Mouse (Mus musculus) thymus, adult 2 months (tissue): ENCODE measurements around the gene Rusc2. TPM values are rescaled to one million over a fixed set of nuclear protein-coding genes. Genes with fewer than 3 reads are reported as not detected.

Experiments used
- DNase-seq: peaks from one replicate; pipeline ENCODE4 v3.0.0; 2021
- H3K27ac ChIP-seq: fragments of 200-500 bp; 2 replicates; pipeline ENCODE4 v1.5.1; 2012; ENCODE audit warnings: low read length, control low read depth; ENCODE audit not compliant: control insufficient read depth, insufficient read depth
- H3K27me3 ChIP-seq: fragments of 200-500 bp; 2 replicates; pipeline ENCODE4 v1.6.1; 2012; ENCODE audit warnings: mild to moderate bottlenecking, low read length, moderate library complexity, mixed read lengths; ENCODE audit not compliant: control insufficient read depth, insufficient read depth
- H3K36me3 ChIP-seq: fragments of 200-500 bp; 2 replicates; pipeline ENCODE4 v1.6.1; 2012; ENCODE audit warnings: mild to moderate bottlenecking, low read length, moderate library complexity; ENCODE audit not compliant: control insufficient read depth, insufficient read depth
- H3K4me1 ChIP-seq: fragments of 200-500 bp; replicated peaks from 2 replicates; pipeline ENCODE4 v1.6.1; 2012; ENCODE audit warnings: low read length; ENCODE audit not compliant: control insufficient read depth, insufficient read depth
- H3K4me3 ChIP-seq: fragments of 200-500 bp; 2 replicates; pipeline ENCODE4 v1.5.1; 2012; ENCODE audit warnings: mild to moderate bottlenecking, low read length, control low read depth, moderate library complexity; ENCODE audit not compliant: control insufficient read depth, insufficient read depth
- CTCF ChIP-seq: fragments of 200-500 bp; IDR thresholded peaks from 2 replicates; pipeline ENCODE4 v1.5.1; 2012; ENCODE audit warnings: mild to moderate bottlenecking, control low read depth, low read length, moderate library complexity, borderline replicate concordance; ENCODE audit not compliant: control insufficient read depth, poor library complexity, insufficient read depth; ENCODE audit errors: extremely low read depth
- POLR2A ChIP-seq: fragments of 200-500 bp; IDR thresholded peaks from 2 replicates; pipeline ENCODE4 v1.6.1; 2012; ENCODE audit warnings: mild to moderate bottlenecking, low read length, control low read depth, moderate library complexity; ENCODE audit not compliant: control insufficient read depth, poor library complexity, insufficient read depth; ENCODE audit errors: extremely low read depth
- WGBS: fragments of 180-500 bp; shearing (Covaris S2); methylation state at CpG from one replicate; pipeline ENCODE4 v1.1.7; 2018; 5-methylcytosine and 5-hydroxymethylcytosine counted together
- polyA plus RNA-seq: library from polyadenylated mRNA; depleted of rRNA; stranded (reverse); fragments of >200 nt; gene quantifications from 2 replicates; pipeline ENCODE4 v1.2.3, GENCODE M21; 2012

Rusc2 gene
- polyA plus RNA-seq, 1 experiment = 4.2 TPM

DNA sequence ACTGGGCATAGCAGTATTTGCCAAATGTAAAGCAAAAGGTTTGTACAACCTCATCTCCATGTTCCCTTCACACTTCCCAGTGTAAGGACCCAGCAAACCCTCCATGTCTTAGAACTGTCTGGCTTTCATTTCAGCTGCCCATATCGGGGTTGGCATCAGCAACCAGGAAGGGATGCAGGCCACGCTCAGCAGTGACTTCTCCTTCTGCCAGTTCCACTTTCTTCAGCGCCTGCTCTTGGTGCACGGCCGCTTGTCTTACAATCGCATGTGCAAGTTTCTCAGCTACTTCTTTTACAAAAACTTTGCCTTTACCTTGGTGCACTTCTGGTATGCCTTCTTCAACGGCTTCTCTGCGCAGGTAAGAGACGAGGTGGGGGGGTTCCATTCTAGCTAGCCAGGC is 14.0 kb upstream of the Rusc2 start:
- TF ChIP-seq CTCF (no peak), POLR2A (no peak)
- no peaks in the 10 kb centered on the region for H3K4me1 ChIP-seq
- WGBS = 34% methylated on average over 9 of the region's 9 CpGs
- H3K27ac ChIP-seq = no peak overlapping the region
- DNase-seq = no peak
- H3K4me3 ChIP-seq = no peak overlapping the region
- H3K36me3 ChIP-seq = no peaks in the 10 kb centered on the region
- no peaks in the 10 kb centered on the region for H3K27me3 ChIP-seq

DNA sequence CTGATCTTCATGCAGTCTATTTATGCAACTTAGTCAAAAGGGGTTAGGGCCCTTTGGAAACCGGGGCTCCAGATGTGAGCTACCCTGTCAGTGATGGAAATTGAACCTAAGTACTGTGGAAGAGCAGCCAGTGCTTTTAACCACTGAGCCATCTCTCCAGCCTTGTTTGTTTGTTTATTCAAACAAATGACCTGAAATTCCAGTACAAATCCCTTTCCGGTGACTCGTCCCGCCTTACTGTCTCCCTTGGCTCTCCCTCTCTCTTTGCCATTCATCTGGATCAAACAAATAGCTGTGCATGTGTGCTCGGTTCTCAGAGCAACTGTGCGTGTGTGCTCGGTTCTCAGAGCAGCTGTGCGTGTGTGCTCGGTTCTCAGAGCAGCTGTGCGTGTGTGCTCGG is 10.4 kb upstream of the Rusc2 start:
- no peak for DNase-seq
- no peaks in the 10 kb centered on the region for H3K27me3 ChIP-seq
- H3K27ac ChIP-seq = no peak overlapping the region
- H3K4me1 ChIP-seq = no peaks in the 10 kb centered on the region
- H3K36me3 ChIP-seq = no peaks in the 10 kb centered on the region
- H3K4me3 ChIP-seq = no peak overlapping the region
- 86% methylated on average over 11 of the region's 11 CpGs for WGBS
- TF ChIP-seq POLR2A (no peak), CTCF (no peak)

DNA sequence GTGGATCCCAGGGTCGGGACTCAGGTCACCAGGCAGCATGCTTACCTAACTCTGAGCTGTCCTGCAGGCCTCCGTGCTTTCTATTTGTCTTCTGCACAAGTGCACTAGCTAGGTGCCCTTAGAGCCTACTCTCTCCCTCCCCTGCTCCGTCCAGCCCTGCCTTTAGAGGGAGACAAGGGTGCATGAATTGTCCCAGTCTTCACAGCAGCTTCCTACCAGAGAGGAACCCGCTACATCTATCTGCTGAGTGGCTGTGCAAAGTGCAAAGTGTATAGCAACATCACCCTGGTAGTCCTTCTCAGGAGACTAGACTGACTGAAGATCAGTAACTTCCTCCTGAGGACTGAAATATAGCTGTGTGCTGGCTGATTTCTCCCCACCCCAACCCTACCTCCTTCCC is 9.6 kb upstream of the Rusc2 start:
- no peak overlapping the region for H3K4me3 ChIP-seq
- no peak for DNase-seq
- H3K27ac ChIP-seq = no peak overlapping the region
- H3K27me3 ChIP-seq = no peaks in the 10 kb centered on the region
- H3K36me3 ChIP-seq = no peaks in the 10 kb centered on the region
- TF ChIP-seq POLR2A (no peak), CTCF (no peak)
- 74% methylated on average over 4 of the region's 4 CpGs for WGBS
- H3K4me1 ChIP-seq = no peaks in the 10 kb centered on the region

DNA sequence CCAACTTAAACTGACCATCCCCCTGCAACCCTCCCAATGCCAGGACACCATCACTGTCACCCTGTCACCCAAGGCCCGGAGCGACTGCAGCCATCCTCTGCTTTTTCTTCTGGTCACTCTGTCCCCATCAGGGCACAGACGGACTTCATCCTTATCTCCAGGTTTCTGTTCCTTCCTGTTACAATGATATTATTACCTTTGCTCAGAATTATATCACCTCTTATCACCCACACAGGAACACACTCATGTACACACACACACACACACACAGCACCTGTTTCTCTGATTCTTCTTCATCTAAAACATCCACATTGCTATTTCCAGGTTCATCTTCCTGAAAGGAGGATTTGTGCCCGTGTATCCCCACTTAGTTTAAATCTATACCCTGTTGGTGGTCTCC is 7.5 kb upstream of the Rusc2 start:
- no peak for DNase-seq
- Histone ChIP-seq H3K27me3 (no peaks in the 10 kb centered on the region), H3K4me1 (no peaks in the 10 kb centered on the region), H3K27ac (no peak overlapping the region), H3K4me3 (no peak overlapping the region), H3K36me3 (no peaks in the 10 kb centered on the region)
- no peak for TF ChIP-seq CTCF
- 85% methylated on average over 4 of the region's 4 CpGs for WGBS

GRCm38 (mm10) chr4:43379601-43380000 is 2.2 kb upstream of the Rusc2 start:
- no peak overlapping the region for H3K27ac ChIP-seq
- 94% methylated on average over 6 of the region's 6 CpGs for WGBS
- no peak for TF ChIP-seq CTCF
- TF ChIP-seq POLR2A = no peak

DNA sequence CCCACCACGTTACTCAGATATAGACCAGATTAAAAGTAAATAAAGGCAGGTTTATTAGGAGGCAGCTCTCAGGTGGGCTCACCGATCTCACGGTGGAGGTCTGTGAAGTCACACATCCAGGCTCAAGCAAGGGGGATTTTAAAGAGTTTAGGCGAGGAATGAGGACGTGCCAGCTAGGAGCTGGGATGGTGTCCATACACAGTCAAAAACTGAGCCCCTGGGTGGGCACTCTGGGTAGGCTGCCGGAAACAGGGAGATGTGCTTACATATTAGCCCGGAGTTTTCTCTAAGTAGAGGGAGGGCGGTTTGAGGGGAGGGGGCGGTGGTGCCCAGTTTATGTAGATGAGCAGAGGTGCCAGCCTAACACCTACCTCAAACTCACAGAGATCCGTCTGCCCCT is 828 bp upstream of the Rusc2 start:
- Histone ChIP-seq H3K27me3 (no peaks in the 10 kb centered on the region; the same call in 1 of the 2 replicates), H3K36me3 (no peaks in the 10 kb centered on the region), H3K27ac (no peak overlapping the region), H3K4me3 (no peak overlapping the region), H3K4me1 (peaks cover 5% of the 10 kb centered on the region; the same call in 1 of the 2 replicates)
- TF ChIP-seq CTCF (no peak), POLR2A (no peak)
- WGBS = 64% methylated on average over 10 of the region's 10 CpGs
- DNase-seq = no peak

More at GRCm38 (mm10) chr4:43379601-43380000, 2.2 kb upstream of the Rusc2 start:
- Histone ChIP-seq H3K27me3 (no peaks in the 10 kb centered on the region; the same call in 1 of the 2 replicates), H3K4me3 (no peak overlapping the region), H3K36me3 (no peaks in the 10 kb centered on the region), H3K4me1 (peaks cover 5% of the 10 kb centered on the region; the same call in 1 of the 2 replicates)
- no peak for DNase-seq
